Mouse (Mus musculus) kidney, postnatal 0 days (tissue): Measurements from ENCODE around the gene Lemd2. TPM values are rescaled to one million over a fixed set of nuclear protein-coding genes. Genes with fewer than 3 reads are reported as not detected.

Experiments
- ATAC-seq: fragments of 200-750 bp; cut with Nextera tagmentation; replicated peaks from 2 replicates; pipeline ENCODE4 v1.8.0; 2017; ENCODE audit warnings: low read depth, moderate number of reproducible peaks, moderate TSS enrichment, moderate library complexity; ENCODE audit not compliant: low FRiP score
- DNase-seq: peaks from one replicate; pipeline ENCODE4 v3.0.0-alpha.2; 2016; ENCODE audit warnings: low spot score
- H3K27ac ChIP-seq: fragments of 300-500 bp; sonication (generic); 2 replicates; pipeline ENCODE4 v1.5.1; 2014; ENCODE audit warnings: mild to moderate bottlenecking
- H3K27me3 ChIP-seq: fragments of 300-500 bp; sonication (generic); 2 replicates; pipeline ENCODE4 v1.6.1; 2014; ENCODE audit warnings: low read length, mixed read lengths; ENCODE audit not compliant: insufficient read depth
- H3K36me3 ChIP-seq: fragments of 300-500 bp; sonication (generic); 2 replicates; pipeline ENCODE4 v1.6.1; 2014; ENCODE audit warnings: low read length, mixed read lengths; ENCODE audit not compliant: insufficient read depth
- H3K4me1 ChIP-seq: fragments of 300-500 bp; sonication (generic); replicated peaks from 2 replicates; pipeline ENCODE4 v1.6.1; 2014; ENCODE audit warnings: antibody characterized with exemption, low read length, mixed read lengths; ENCODE audit not compliant: insufficient read depth
- H3K4me2 ChIP-seq: fragments of 300-500 bp; sonication (generic); 2 replicates; pipeline ENCODE4 v1.6.1; 2014; ENCODE audit warnings: mild to moderate bottlenecking, low read length, moderate library complexity, mixed read lengths
- H3K4me3 ChIP-seq: fragments of 300-500 bp; sonication (generic); replicated peaks from 2 replicates; pipeline ENCODE4 v1.5.1; 2014; ENCODE audit warnings: low read depth, low read length
- H3K9ac ChIP-seq: fragments of 300-500 bp; sonication (generic); 2 replicates; pipeline ENCODE4 v1.6.1; 2014; ENCODE audit warnings: low read depth, low read length
- H3K9me3 ChIP-seq: fragments of 300-500 bp; sonication (generic); replicated peaks from 2 replicates; pipeline ENCODE4 v1.6.1; 2016; ENCODE audit warnings: low read length, inconsistent platforms, mixed read lengths
- CTCF ChIP-seq: IDR thresholded peaks from 2 replicates; pipeline ENCODE4 v1.5.1; 2016; ENCODE audit warnings: antibody characterized with exemption, low read depth, mild to moderate bottlenecking, moderate library complexity
- WGBS: fragments of 180-500 bp; shearing (Covaris S2); extraction: QIAGEN DNeasy Blood & Tissue Kit; methylation state at CpG from one replicate; pipeline ENCODE4 v1.1.7; 2014; 5-methylcytosine and 5-hydroxymethylcytosine counted together
- polyA plus RNA-seq: library from polyadenylated mRNA; unstranded; fragments of >200 nt; fragmentation: Nextera tagmentation; extraction: Ambion mirVana; gene quantifications from 2 replicates; pipeline ENCODE4 v1.2.1, GENCODE M21; 2015

The Lemd2 gene
- polyA plus RNA-seq, 1 experiment from 2014 or later = 18.0 TPM

GRCm38 (mm10) chr17:27201981-27202380, 2.3 kb downstream of the Lemd2 start:
- 69% methylated on average over 2 of the region's 2 CpGs for WGBS
- Histone ChIP-seq H3K36me3 (peaks cover 26% of the 10 kb centered on the region), H3K9me3 (no peaks in the 10 kb centered on the region), H3K27ac (no peak overlapping the region), H3K4me3 (no peak overlapping the region), H3K27me3 (no peaks in the 10 kb centered on the region), H3K9ac (no peak overlapping the region), H3K4me1 (peaks cover 10% of the 10 kb centered on the region), H3K4me2 (no peak overlapping the region)
- DNase-seq (no peak), ATAC-seq (no peak)
- TF ChIP-seq CTCF = peak; percentile 55

GRCm38 (mm10) chr17:27200801-27201200, 3.5 kb downstream of the Lemd2 start:
- no peaks in the 10 kb centered on the region for H3K27me3 ChIP-seq
- DNase-seq (peak; percentile 71), ATAC-seq (no peak)
- H3K9ac ChIP-seq = no peak overlapping the region
- peak; percentile 26; the same call in 1 of the 2 replicates for TF ChIP-seq CTCF
- H3K4me3 ChIP-seq = no peak overlapping the region
- WGBS = 15% methylated on average over 11 of the region's 11 CpGs
- no peaks in the 10 kb centered on the region for H3K9me3 ChIP-seq
- no peak overlapping the region for H3K27ac ChIP-seq
- H3K4me1 ChIP-seq = peaks cover 10% of the 10 kb centered on the region
- H3K36me3 ChIP-seq = peaks cover 35% of the 10 kb centered on the region
- no peak overlapping the region for H3K4me2 ChIP-seq

- WGBS = 28% methylated on average over 7 of the region's 7 CpGs
- Histone ChIP-seq H3K4me2 (no peak overlapping the region), H3K9ac (no peak overlapping the region), H3K27me3 (no peaks in the 10 kb centered on the region), H3K4me3 (no peak overlapping the region), H3K36me3 (peaks cover 44% of the 10 kb centered on the region), H3K9me3 (no peaks in the 10 kb centered on the region), H3K4me1 (peaks cover 10% of the 10 kb centered on the region), H3K27ac (no peak overlapping the region)
- no peak for TF ChIP-seq CTCF
- ATAC-seq (no peak), DNase-seq (peak; percentile 47)
These were observed 4.4 kb downstream of the Lemd2 start for GRCm38 (mm10) chr17:27199864-27200263.

- no peak for TF ChIP-seq CTCF
- H3K4me3 ChIP-seq = no peak overlapping the region
- H3K27ac ChIP-seq = no peak overlapping the region
- no peak overlapping the region for H3K4me2 ChIP-seq
- H3K27me3 ChIP-seq = no peaks in the 10 kb centered on the region
- peaks cover 10% of the 10 kb centered on the region; the same call in 1 of the 2 replicates for H3K4me1 ChIP-seq
- no peak overlapping the region for H3K9ac ChIP-seq
- no peaks in the 10 kb centered on the region for H3K9me3 ChIP-seq
- ATAC-seq (no peak), DNase-seq (no peak)
- 97% methylated on average over 9 of the region's 9 CpGs for WGBS
- peaks cover 51% of the 10 kb centered on the region for H3K36me3 ChIP-seq
These were observed 5.1 kb downstream of the Lemd2 start for GRCm38 (mm10) chr17:27199205-27199604.

- Histone ChIP-seq H3K4me1 (0 out of 2 replicates have a peak, but pooled peaks cover 2% of the 10 kb centered on the region), H3K36me3 (peaks cover 71% of the 10 kb centered on the region), H3K27ac (no peak overlapping the region), H3K9ac (no peak overlapping the region), H3K27me3 (no peaks in the 10 kb centered on the region), H3K4me3 (no peak overlapping the region), H3K9me3 (no peaks in the 10 kb centered on the region), H3K4me2 (no peak overlapping the region)
- TF ChIP-seq CTCF = no peak
- DNase-seq = no peak
- WGBS = 73% methylated on average over 9 of the region's 9 CpGs
- ATAC-seq = no peak
These were observed 8.1 kb downstream of the Lemd2 start for GRCm38 (mm10) chr17:27196206-27196605.

- Histone ChIP-seq H3K4me2 (no peak overlapping the region), H3K9me3 (no peaks in the 10 kb centered on the region), H3K36me3 (peaks cover 78% of the 10 kb centered on the region), H3K27ac (no peak overlapping the region), H3K9ac (no peak overlapping the region), H3K27me3 (no peaks in the 10 kb centered on the region), H3K4me3 (no peak overlapping the region), H3K4me1 (no peaks in the 10 kb centered on the region)
- ATAC-seq = no peak
- 76% methylated on average over 20 of the region's 20 CpGs for WGBS
- no peak for DNase-seq
- no peak for TF ChIP-seq CTCF
These were observed 9.7 kb downstream of the Lemd2 start for GRCm38 (mm10) chr17:27194258-27195185.
